Mouse (Mus musculus) bone marrow macrophage, adult 2 months (primary cell): Measurements from ENCODE around the gene Gm45140. TPM values are rescaled to one million over a fixed set of nuclear protein-coding genes. Genes with fewer than 3 reads are reported as not detected.

Experiments used
- H3K27ac ChIP-seq: 2 replicates; pipeline ENCODE4 v1.5.1; 2012; ENCODE audit warnings: low read depth, low read length; ENCODE audit not compliant: insufficient read depth
- H3K4me1 ChIP-seq: 2 replicates; pipeline ENCODE4 v1.6.1; 2012; ENCODE audit warnings: low read length; ENCODE audit not compliant: control insufficient read depth, insufficient read depth
- H3K4me3 ChIP-seq: 2 replicates; pipeline ENCODE4 v1.5.1; 2012; ENCODE audit warnings: mild to moderate bottlenecking, low read length, moderate library complexity; ENCODE audit not compliant: insufficient read depth
- CTCF ChIP-seq: IDR thresholded peaks from 2 replicates; pipeline ENCODE4 v1.5.1; 2012; ENCODE audit warnings: low read depth, mild to moderate bottlenecking, low read length, moderate library complexity
- POLR2A ChIP-seq: IDR thresholded peaks from 2 replicates; pipeline ENCODE4 v1.6.1; 2012; ENCODE audit warnings: mild to moderate bottlenecking, low read depth, low read length, borderline replicate concordance
- polyA plus RNA-seq: library from polyadenylated mRNA; stranded (reverse); fragments of >200 nt; gene quantifications from 2 replicates; pipeline ENCODE4 v1.2.4, GENCODE M21; 2012; ENCODE audit not compliant: missing spikeins, insufficient read depth, insufficient read length

Gm45140 gene
- polyA plus RNA-seq, 1 experiment, result 7.9 TPM

GRCm38 (mm10) chr6:87871240-87871639 is 35.6 kb upstream of the Gm45140 start:
- TF ChIP-seq CTCF (no peak), POLR2A (no peak)
- Histone ChIP-seq H3K4me3 (no peak overlapping the region), H3K27ac (no peak overlapping the region), H3K4me1 (peaks cover 31% of the 10 kb centered on the region)

- TF ChIP-seq CTCF, result no peak
- TF ChIP-seq POLR2A, result no peak
- Histone ChIP-seq H3K27ac (no peak overlapping the region), H3K4me3 (no peak overlapping the region), H3K4me1 (peaks cover 37% of the 10 kb centered on the region)
Measured at GRCm38 (mm10) chr6:87870440-87870839, 34.8 kb upstream of the Gm45140 start.

- H3K27ac ChIP-seq, result peak overlapping the region; percentile 69
- no peak for TF ChIP-seq CTCF
- no peak for TF ChIP-seq POLR2A
- 0 out of 2 replicates have a peak overlapping the region, but pooled peaks have one; percentile 4 for H3K4me3 ChIP-seq
- H3K4me1 ChIP-seq, result peaks cover 37% of the 10 kb centered on the region
Measured at GRCm38 (mm10) chr6:87868871-87869506, 33.4 kb upstream of the Gm45140 start.

- no peak for TF ChIP-seq POLR2A
- no peak for TF ChIP-seq CTCF
- Histone ChIP-seq H3K27ac (no peak overlapping the region), H3K4me1 (peaks cover 32% of the 10 kb centered on the region), H3K4me3 (no peak overlapping the region)
Measured at GRCm38 (mm10) chr6:87867256-87867655, 31.7 kb upstream of the Gm45140 start.

- peaks cover 32% of the 10 kb centered on the region for H3K4me1 ChIP-seq
Measured at GRCm38 (mm10) chr6:87866211-87866610, 30.6 kb upstream of the Gm45140 start.

GRCm38 (mm10) chr6:87857071-87857470 is 21.5 kb upstream of the Gm45140 start:
- H3K27ac ChIP-seq, result no peak overlapping the region
- TF ChIP-seq CTCF (no peak), POLR2A (no peak)
- no peak overlapping the region for H3K4me3 ChIP-seq
- H3K4me1 ChIP-seq, result peaks cover 15% of the 10 kb centered on the region

More at GRCm38 (mm10) chr6:87866211-87866610, 30.6 kb upstream of the Gm45140 start:
- no peak for TF ChIP-seq CTCF
- no peak for TF ChIP-seq POLR2A
- no peak overlapping the region for H3K27ac ChIP-seq
- no peak overlapping the region for H3K4me3 ChIP-seq

- peaks cover 15% of the 10 kb centered on the region for H3K4me1 ChIP-seq
- H3K27ac ChIP-seq, result no peak overlapping the region
- H3K4me3 ChIP-seq, result no peak overlapping the region
- no peak for TF ChIP-seq CTCF
- TF ChIP-seq POLR2A, result no peak
Measured at GRCm38 (mm10) chr6:87853446-87853845, 17.9 kb upstream of the Gm45140 start.

- peaks cover 10% of the 10 kb centered on the region for H3K4me1 ChIP-seq
- H3K4me3 ChIP-seq, result no peak overlapping the region
- no peak for TF ChIP-seq CTCF
- no peak overlapping the region for H3K27ac ChIP-seq
Measured at GRCm38 (mm10) chr6:87851871-87852270, 16.3 kb upstream of the Gm45140 start.

- TF ChIP-seq POLR2A (peak; percentile 46; the same call in 1 of the 2 replicates), CTCF (0 out of 2 replicates have a peak, but pooled peaks have one; percentile 25)
- Histone ChIP-seq H3K4me3 (peak within 1 kb of the TSS; percentile 93), H3K27ac (peak within 1 kb of the TSS; percentile 90), H3K4me1 (peaks cover 8% of the 10 kb centered on the region)
Measured at GRCm38 (mm10) chr6:87850900-87851614, 15.5 kb upstream of the Gm45140 start, which contains the start of gene Cnbp. TSS of gene Cnbp (minus strand) at chr6:87851106.
